Mouse (Mus musculus) bone marrow, adult 2 months (tissue): ENCODE data around the gene Nrde2.

ENCODE experiments used
- CTCF ChIP-seq: fragments of 200-500 bp; IDR thresholded peaks from 2 replicates; pipeline ENCODE4 v1.5.1; 2011; ENCODE audit warnings: low read length, control low read depth; ENCODE audit not compliant: control insufficient read depth, insufficient read depth
- POLR2A ChIP-seq: fragments of 200-500 bp; IDR thresholded peaks from 2 replicates; pipeline ENCODE4 v1.6.1; 2011; ENCODE audit warnings: low read depth, mild to moderate bottlenecking, control low read depth, low read length, borderline replicate concordance; ENCODE audit not compliant: control insufficient read depth

- TF ChIP-seq CTCF (no peak), POLR2A (no peak)
Observed at GRCm38 (mm10) chr12:100144269-100144668, 15.2 kb downstream of the Nrde2 start.
